Mouse (Mus musculus) yolk sac, embryonic 10.5 days (tissue): ENCODE data around the gene Camkmt.

Experiments used
- DNase-seq: peaks from one replicate; pipeline ENCODE4 v3.0.0-alpha.2; 2017; ENCODE audit warnings: low spot score

Gene Camkmt

DNA sequence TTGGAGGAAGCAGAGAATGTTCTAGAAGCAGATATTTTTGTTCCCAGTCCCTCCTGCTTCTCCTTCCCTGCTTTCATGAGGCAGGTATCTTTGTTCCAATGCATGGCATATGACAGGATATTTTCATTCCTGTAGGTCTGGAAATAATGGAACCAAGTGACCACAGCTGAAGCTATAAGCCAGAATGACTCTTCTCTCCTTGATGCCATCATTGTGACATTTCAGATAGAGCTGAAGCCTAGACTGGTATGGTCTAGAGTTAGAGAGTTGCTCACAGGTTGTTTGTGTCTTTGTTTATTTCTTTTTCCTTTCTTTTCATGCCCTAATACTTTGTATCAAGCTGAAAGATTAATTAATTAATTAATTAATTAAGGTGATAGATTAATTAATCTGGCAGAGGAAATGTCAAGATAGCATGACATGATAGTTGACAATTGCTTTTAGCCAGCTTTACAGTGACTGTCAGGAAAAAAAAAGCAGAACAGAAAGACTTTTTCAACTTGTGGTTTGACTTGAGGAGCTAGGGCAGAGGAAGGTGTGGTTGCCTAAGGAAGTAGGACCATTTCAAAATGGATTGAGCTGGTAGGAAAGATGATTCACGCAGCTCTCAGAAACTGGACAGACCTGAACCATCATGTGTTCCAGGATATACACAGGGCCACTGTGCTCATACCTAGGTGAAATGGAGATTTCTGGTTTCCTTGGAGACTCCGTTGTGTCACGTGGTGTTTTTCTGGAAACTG is 404.8 kb downstream of the Camkmt start:
- no peak for DNase-seq

GRCm38 (mm10) chr17:85495871-85496270 is 405.5 kb downstream of the Camkmt start:
- DNase-seq, result no peak

- DNase-seq, result no peak
Measured at GRCm38 (mm10) chr17:85504888-85505287, 414.5 kb downstream of the Camkmt start.

GRCm38 (mm10) chr17:85506206-85507088 is 416.1 kb downstream of the Camkmt start:
- DNase-seq, result no peak

DNA sequence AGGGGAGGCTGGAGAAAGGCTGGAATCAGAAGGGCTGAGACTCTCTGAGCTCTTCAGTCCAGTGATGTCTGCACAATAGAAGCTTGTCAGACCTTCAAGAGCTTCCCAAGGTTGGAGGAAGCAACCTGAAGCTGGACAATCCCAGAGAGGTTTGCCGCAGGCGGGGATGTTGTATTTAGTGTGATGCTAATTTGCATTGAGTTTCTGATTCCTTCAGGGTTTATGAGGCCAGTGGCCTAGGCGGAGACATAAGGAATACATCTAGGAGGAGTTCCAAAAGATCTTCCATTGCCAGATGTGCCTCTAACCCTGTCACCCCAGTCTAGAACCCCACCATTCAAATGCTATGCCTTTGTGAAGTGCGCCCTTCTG is 416.7 kb downstream of the Camkmt start:
- no peak for DNase-seq
